Mouse (Mus musculus) c-Kit-positive CD71-positive TER-119-positive erythroid progenitor cells, embryonic 14.5 days (primary cell): Measurements from ENCODE around the gene Camk1g.

Experiments
- DNase-seq: peaks from one replicate; pipeline ENCODE4 v3.0.0-alpha.2; 2013; ENCODE audit warnings: low spot score

Gene Camk1g

DNA sequence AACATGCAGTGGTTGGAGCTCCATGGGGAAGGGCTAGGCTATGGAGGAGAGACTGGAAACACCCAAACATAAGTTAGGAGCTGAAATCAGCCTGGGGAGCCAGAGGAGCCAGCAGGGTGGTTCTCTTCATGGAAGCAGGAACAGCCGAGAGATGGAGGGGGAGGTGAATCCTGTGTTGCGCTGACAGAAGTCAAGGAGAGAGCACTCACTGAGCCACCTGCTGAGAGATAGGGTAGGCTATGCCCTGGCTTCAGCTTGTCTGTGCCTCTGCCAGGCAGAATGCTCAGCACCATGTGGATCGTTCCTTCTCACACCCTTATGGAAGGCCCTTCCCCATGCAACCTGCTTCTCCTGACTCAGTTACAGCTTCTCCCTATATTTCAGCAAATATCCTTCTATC, 36.3 kb downstream of the Camk1g start:
- no peak for DNase-seq

DNA sequence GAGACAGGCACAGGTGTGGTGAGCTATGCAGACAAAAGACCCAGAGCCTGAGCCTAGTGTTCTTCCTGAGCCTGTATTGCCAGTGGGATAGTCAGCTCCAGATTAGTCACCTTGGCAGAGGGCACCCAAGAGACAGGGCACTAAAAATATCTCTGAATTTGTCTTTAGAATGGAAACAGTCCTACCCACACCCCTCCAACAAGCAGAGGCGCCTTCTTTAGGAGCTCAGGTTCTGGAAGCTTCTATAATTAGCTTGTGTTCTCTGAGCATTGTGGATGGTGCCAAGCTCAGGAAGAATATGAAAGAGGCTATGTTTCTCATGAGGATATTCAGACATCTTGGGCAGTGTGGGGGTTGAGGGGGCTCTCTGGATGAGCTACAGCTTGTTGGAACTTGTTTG, 37.4 kb downstream of the Camk1g start:
- no peak for DNase-seq

DNA sequence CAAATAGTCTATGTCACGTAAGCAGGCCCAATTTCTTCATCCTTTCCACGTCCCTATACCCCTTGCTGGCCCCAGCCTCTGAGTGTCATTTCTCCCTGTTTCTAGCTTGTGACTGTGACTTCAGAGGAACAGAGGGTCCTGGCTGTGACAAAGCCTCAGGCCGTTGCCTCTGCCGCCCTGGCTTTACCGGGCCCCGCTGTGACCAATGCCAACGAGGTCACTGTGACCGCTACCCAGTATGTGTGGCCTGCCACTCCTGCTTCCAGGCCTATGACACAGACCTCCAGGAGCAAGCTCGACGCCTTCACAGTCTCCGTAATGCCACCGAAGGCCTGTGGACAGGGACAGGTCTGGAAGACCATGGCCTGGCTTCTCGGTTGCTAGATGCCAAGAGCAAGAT, 38.1 kb downstream of the Camk1g start:
- DNase-seq: no peak

DNA sequence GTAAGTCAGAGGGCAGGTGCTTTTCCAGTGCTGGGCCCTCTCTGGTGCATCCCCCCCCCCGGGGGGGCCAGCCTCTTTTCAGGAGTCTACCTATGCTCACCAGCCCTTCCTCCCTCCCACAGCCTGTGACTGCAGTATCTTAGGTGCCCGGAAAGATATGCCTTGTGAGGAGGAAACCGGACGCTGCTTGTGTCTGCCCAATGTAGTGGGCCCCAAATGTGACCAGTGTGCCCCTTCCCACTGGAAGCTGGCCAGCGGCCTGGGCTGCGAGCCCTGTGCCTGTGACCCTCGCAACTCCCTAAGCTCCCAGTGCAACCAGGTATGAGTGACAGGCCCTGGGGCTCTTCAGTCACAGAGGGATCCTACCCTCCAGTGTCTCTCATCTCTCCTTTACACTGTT, 39.5 kb downstream of the Camk1g start:
- no peak for DNase-seq

DNA sequence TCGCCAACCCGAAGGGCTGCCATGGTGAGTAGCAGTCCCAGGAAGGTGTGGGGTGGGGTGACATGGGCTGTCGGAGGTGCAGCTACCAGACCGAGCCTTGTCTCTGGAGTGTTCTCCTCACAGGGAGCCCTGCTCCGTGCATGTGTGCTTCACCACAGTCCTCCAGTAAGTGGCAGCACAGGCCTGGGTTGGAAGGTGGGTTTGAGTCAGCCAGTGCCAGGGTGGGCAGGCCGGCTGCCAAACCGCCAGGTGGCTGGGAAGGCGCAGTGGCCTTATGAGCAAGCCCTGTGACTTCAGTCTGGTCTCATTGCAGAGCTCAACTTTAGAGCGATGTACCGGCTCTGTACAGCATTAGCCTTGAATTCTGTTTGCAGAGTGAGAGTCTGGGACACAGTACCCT, 39.9 kb downstream of the Camk1g start:
- DNase-seq: peak; percentile 1

DNA sequence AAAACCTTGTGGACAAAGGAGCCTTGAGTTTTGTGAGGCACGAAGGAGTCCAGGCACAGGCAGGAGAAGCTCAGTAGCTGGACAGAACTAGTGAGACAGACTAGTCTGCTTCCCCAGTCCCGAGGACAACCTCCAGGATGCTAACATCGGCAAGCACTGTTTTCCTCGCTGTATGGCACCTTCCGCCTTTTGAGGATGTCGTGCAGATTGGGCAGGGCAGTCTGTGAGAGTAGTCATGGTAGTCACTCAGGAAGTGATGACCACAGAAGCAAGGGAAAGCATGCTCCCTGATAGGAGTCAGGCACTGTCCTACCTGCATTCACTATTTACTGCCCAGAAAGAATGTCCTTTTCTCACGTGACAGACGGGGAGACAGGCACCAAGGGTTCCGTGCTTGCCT, 40.5 kb downstream of the Camk1g start:
- no peak for DNase-seq

DNA sequence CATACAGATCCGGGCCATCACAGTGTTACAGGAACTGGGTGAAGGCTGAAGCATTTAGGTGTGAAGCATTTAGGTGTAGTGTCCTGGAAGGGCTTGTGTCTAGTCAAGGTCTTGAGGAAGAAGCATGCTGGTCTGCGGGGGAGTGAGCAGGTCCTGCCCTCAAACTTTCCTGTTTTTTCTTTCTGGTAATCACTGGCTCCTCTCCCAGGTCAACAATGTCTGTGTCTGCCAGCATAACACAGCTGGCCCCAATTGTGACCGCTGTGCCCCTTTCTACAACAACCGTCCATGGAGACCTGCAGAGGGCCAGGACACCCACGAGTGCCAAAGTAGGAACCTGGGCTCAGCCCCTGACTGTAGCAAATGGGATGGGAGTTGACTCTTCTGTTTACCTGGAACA, 42.4 kb downstream of the Camk1g start:
- no peak for DNase-seq

DNA sequence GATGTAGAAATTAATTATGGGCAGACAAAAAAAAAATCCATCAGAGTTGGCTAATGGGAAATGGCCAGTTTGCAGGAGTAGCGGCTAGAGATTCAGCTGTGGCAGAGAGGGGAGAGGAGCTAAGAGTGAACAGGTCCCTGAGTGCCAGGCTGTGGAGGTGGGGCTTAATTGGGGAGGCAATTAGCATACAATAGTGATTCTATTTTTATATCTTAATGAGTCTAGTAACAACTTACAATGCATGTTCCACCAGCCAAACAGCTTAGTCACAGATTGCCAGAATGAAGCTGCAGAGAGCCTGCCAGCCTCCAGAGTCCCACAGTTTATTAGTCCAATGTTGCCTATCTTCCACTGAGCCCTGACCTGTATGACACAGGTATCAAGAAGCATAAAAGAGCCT, 42.9 kb downstream of the Camk1g start:
- DNase-seq: no peak

DNA sequence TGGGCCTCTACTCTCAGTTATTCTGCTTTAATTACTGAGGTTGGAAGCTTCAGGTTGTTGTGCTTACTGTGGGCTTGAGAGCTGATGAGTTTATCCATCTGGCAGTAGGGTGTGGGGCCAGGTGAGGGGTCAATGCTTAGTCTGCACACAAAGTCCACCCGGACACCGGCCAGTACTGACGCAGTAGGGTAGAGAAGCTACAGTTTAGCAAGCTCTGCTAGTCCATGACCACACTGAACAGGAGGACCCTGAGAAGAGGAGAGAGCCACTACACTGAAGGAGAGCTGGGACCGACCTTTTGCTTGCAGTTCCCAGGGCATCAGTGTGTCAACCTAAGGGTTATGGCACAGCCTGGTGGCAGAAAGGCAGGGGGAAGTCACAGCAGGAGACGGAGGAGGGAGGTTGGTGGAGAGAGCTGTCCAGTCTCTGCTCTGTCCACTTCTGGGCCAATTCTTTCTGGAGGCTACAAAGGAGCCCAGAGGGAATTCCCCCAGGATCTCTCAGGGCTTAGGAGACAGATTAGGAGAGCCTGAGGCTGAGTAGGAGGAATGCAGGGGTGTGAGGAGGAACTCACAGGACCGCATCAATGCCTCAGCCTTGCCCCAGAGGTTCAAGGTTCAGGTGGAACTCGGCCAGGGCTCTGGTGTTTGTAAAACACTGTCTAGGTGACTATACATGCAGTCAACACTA, 43.5 kb downstream of the Camk1g start:
- no peak for DNase-seq

DNA sequence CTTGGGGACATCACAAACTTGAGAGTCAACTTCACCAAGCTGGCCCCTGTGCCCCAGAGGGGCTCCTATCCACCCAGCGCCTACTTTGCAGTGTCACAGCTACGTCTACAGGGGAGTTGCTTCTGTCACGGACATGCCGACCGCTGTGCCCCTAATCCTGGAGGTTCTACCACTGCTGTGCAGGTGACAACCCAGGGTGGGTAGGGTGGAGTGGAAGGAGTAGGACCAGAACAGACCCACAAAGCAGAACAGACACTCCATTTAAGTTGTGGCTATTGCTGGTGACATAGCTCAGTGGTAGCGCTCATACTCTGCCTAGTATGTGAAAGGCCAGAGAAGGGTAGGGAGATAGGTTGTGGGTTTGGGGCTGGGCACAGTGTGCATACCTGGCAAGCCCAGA, 44.2 kb downstream of the Camk1g start:
- no peak for DNase-seq

DNA sequence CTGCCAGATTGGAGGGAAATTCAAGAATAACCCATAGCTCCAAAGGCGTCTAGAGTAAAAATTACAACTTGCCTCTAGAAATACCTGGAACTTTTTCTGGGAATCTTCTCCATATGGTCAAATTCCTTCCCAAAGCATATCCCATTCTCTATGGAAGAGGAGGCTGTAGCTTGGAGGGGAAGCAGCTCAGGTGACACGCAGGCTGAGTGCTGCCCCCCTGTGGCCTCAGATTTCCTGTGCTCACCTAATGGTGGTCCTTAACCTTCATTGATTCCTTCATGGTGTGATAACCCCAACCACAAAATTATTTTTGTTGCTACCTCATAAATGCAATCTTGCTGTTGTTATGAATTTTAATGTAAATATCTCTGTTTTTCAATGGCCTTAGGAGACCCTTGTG, 45.9 kb downstream of the Camk1g start:
- DNase-seq: no peak

DNA sequence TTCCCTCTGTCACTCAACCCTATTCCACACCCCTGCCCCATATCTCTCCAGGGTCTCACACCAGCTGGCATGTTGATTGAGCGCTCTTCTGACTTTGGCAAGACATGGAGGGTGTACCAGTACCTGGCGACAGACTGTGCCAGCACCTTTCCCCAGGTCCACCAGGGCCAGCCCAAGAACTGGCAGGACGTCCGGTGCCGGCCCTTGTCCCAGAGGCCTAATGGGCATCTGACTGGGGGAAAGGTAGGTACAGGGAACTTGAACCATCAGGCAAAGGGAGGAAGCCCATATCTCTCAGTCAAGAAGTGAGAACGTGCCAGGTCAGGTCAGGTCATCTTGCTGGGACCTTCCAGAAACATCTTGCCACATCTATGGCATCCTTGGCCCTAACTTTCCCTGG, 46.4 kb downstream of the Camk1g start:
- no peak for DNase-seq

DNA sequence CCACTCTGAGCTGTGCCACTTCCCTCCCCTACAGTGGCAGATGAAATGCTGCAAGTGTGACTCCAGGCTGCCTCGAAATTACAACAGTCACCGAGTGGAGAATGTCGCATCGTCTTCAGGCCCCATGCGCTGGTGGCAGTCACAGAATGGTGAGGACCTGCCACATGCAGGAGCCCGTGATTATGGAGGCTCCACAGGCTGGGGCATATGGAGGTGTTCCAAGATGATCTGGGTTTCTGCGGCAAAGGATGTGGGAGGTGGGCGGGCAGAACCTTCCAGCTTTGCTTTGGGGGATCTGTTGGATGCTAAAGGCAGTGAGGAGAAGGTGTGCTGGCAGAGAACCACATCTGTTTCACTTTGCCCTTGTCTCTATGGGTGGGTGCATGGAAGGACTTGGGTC, 49.7 kb downstream of the Camk1g start:
- DNase-seq: no peak

DNA sequence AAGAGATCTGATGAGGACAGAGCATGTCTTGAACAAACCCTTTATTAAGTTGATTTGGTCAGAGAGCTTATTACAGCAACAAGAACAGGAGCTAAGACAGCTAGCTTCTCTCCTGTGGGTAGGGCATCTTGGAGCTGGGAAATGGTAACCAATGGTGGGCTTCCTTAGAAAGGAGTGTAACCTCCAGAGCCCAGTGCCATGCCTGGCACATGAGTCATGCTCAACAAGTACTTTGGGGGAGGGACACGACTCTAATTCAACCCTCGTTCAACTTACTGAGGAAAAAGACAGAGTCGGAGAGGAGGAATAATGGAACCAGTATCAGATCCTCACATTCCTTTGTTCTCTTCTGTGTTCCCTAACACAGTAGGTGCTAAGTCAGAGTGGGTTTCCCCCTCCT, 50.4 kb downstream of the Camk1g start:
- no peak for DNase-seq

DNA sequence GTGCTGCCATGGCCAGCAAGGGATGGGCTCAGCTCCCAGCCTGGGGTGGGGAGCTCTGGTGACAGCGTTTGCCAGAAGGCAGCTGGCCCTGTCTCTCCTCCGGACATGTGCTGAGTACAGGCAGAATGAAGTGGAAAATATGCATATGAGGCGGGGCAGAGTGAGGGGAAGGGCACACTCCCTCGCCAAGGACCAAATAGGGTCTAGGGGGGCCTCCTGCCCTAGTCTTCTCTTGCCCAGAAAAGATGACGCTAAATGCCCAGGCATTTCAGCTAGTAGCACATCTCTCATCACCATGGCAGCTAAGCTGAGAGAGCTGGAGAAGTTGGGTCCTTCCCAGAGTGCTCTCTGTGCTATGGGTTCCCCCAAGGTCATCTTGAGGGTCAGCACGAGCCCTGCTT, 52.9 kb downstream of the Camk1g start:
- DNase-seq: no peak

DNA sequence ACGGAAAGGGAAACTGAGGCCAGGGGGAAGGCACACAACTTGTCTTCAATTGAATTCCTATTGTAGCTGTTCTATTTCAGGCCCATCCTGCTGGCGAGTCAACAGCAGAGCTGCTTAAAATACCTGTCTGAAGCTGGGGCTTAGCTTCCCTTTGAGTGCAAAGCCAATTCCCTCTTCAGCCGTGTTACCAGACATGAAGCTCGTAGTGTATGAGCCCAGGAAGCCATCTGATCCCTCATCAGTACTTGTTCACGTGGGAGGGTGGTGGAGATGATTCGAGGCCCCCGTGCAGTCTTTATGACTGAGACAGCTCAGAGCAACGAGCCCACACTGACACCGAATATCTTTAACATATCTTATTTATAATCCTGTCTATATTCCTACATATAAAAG, 53.7 kb downstream of the Camk1g start:
- DNase-seq: no peak

DNA sequence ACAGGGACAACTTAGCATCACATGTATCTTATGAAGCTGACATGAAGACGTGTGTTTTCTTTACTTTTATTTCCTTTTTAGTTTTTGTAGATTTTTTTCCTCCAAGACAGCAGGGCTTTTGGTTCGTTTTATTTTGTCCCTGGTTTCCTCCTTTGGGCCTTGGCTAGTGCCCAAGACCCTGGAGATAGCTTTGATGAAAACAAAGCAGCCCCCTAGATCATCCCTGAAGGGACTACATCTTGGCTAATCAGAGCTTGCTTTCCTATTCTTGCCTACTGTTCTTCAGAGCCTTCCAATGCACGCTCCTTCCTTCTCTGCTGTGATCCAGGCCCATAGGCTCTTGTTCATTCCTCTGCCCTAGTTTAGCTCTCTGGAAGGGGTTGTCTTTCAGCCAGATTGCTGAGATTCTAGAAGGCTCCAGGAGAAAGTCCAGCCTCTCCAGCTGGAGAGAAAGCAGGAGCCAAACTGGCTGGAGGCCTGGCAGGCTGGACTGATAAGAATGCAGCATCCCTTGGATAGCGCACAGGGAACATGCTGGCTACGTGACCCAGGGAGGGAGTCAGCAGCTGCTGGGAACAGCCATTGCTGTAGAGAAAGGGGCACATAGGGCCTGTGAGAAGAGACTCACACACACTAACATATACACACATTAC, 54.3 kb downstream of the Camk1g start:
- DNase-seq: no peak

DNA sequence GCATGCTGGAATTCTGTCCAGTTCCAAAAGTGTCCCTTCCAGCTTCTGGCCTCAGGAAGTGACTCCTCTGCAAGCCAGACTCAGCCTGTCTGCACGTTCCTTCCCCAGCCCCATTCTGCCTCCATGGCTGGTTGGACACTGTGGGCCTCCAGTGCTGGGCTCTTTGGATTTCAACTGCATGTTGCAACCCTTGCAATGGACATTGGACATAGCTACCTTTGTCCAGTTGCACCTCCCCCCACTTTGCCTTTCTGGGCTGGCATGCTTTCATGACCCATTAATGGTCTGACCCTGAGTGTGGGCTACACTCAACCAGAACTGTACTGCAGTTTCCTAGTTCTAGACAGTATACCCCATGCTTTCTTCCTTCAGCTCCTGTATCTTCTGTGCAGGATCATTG, 58.5 kb downstream of the Camk1g start:
- no peak for DNase-seq

DNA sequence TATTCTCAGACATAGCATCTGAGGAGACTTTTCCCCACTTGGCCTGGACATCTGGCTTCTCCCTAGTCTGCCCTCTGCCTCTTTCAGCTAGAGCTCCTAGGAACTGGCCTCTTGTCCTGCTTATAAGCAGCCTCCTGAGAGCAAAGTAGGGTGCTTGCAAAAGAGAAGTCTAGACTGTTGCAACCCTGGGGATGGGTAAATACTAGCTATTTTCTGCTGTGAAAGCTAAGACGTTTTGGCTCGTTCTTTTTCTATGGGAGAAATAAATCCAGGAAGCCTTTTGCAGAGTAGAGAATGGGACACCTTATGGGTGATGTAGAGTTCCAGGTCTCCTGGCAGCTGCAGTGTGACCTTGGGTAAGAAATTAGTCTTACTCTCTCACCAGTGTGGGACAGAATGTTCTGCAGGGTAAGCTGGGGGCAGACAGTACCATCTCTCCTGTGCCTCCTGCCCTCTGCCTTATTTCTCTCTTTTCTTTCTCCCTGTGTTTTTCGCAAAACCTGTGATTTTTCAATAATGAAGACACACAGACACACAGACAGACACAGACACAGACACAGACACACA, 59.5 kb downstream of the Camk1g start:
- DNase-seq: no peak

DNA sequence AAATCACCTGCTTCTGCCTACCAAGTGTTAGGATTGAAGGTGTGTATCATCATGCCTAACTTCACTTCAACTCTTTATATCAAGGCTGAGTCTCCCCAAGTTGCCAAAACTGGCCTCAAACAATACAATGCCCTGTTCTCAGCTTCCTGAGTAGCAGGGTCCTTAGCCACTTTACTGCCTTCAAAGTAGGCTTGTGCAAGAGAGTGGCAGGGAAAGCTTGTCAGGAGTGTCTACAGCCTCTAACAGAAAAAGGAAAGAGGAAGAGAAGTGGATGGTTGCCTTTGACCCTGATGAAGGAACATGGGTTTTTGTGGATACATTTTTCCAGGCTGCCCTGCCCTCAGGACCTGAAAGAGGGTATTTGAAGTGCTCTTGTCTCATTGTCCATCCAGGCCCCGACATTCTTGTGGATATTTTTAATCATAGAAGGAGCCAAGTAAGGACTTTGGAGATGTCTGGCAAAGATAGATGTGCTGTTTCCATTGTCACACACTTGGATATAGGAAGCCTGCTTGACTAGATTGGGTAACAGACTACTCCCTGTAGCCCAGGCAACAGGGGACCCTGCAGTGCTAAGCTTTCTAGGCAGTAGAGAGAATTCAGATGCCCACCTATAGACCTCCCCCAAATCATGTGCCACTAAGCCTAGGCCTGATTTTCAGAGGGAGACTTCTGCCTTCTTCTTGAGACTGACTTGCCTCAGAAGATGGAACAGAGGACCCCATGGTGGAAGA, 60.1 kb downstream of the Camk1g start:
- no peak for DNase-seq

DNA sequence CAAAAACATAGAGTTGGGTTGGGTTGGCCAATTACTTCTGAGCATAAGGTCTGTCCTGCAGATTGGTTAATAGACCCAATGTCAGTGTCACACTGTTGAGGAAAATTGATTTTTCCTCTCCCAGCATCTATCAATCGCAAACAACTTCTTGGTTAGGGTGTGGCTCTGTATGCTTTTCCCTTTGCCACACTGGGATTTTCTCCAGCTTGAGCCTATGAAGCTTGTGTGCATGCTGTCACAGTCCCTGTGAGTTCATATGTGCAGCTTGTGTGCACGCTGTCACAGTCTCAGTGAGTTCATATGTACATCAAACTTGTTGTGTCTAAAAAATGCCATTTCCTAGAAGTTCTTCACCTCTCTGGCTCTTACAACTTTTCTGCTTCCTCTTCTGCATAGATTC, 63.3 kb downstream of the Camk1g start:
- DNase-seq: no peak

DNA sequence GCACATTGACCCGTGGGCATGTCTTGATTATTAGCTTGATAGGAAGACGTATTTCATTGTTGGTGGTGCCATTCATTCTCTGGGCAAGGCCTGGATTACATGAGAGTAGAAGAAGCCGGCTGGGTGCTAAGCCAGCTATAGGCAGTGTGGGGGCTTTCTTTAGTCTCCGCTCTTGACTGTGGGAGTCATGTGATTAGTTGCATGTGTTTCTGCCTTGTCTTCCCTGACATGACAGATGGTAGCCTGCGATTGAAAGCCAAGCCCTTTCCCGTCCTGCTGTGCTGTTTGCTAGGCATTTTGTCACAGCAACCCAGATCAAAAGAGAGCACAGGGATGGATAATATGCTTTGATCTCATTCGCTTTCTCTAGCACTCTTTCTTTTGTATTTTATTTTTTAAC, 64.7 kb downstream of the Camk1g start:
- no peak for DNase-seq

DNA sequence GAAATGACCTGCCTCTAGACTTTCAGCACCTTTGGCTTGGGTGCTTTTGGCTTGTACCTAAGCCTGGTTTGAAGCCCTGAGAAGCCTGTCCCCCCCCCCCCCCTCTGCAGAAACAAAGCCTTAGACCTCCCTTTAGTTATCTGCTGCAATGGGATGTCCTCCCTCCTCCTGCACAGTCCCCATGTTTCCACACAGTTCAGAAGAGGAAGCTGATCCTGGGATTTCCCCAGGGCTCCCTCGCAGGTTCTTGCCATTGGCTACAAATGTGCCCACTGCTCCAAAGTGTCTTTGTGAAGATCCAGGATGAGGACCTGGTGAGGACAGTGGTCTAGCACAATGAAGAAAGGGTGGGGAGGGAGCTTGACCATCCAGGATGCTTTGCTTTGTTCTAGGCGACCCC, 67.0 kb downstream of the Camk1g start:
- no peak for DNase-seq
